Mouse (Mus musculus): ENCODE measurements around the gene Hcfc2. TPM values are rescaled to one million over a fixed set of nuclear protein-coding genes. Genes with fewer than 3 reads are reported as not detected.

Hcfc2 gene
- polyA plus RNA-seq, 1 experiment from 2014 or later, result 19.2 TPM

DNA sequence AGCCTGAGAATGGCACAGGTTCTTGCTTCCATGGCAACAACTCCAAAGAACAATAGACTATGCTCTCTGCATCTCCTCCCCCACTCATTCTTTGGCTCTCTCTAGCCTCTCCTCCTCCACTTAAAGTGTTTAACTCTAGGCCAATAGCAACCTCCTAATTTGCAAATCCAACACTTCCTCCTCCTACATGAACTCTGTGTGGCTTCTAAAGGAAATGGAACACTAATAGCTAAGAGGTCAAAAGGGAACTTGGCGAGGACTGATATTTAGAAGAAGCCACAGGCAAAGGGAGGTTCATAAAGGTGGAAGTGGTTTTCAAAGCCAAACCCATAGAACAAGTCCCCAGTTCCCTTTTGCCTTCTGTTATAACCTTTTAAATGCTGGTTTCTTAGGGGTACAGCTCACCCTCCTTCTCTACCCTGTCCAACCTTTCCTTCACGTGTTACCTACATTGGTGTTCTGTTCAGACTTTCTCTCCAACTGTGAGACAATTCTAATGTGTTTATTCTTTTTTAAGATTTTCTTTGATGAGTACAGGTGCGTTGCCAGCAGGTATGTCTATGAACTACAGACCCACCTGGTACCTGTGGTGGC, 1.4 kb downstream of the Hcfc2 start:
- DNase-seq (ENCODE audit: low spot score), result no peak

DNA sequence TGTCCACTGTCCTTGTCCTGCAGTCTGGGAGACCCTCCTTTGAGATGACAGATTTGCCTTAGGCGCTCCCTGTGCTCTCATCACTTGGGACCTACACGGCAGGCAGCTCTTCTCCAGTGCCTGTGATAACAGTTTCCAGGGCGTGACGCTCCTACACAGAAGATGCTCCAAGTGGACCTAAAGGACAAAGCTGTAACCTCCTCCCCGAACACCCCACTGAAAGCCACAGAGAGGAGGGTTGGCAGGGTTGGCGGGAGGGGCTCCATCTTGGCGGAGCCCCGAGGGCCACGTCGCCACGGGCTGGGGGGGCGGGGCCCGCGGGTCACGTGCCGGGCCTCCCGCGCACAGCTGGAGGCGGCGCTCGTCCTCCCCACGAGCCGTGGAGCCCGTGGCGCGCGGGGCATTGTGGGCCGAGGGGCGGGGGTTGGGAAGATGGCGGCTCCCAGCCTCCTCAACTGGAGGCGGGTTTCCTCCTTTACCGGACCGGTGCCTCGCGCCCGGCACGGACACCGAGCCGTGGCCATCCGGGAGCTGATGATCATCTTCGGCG, 2.8 kb downstream of the Hcfc2 start:
- WGBS, result under 1% methylated on average over 34 of the region's 42 CpGs
- peak; percentile 93 for DNase-seq (ENCODE audit: low spot score)
- H3K36me3 ChIP-seq (ENCODE audit: control insufficient read depth, insufficient read depth, low read length), result no peaks in the 10 kb centered on the region
- peak overlapping the region; percentile 86 for H3K4me2 ChIP-seq (replicated peaks; ENCODE audit: low read depth)
- H3K9ac ChIP-seq (ENCODE audit: low read length), result peak overlapping the region; percentile 89
- H3K4me1 ChIP-seq (replicated peaks; ENCODE audit: control insufficient read depth, insufficient read depth), result peaks cover 4% of the 10 kb centered on the region
- no peaks in the 10 kb centered on the region for H3K27me3 ChIP-seq (ENCODE audit: control insufficient read depth, insufficient read depth, low read length)
- no peaks in the 10 kb centered on the region for H3K9me3 ChIP-seq (ENCODE audit: control insufficient read depth, low read length)
- peak overlapping the region; percentile 76 for H3K27ac ChIP-seq (replicated peaks)
- peak overlapping the region; percentile 97 for H3K4me3 ChIP-seq (ENCODE audit: low read depth, low read length)
- ATAC-seq (ENCODE audit: low FRiP score, low TSS enrichment), result peak; percentile 96
- TF ChIP-seq CTCF (IDR thresholded peaks at IDR 0.05; ENCODE audit: low read depth) (peak; percentile 28; the same call in 1 of the 2 replicates), EP300 (optimal IDR thresholded peaks at IDR 0.05) (no peak)

More for the DNA sequence above, 1.4 kb downstream of the Hcfc2 start:
- peaks cover 4% of the 10 kb centered on the region for H3K4me1 ChIP-seq (replicated peaks; ENCODE audit: control insufficient read depth, insufficient read depth)
- H3K27ac ChIP-seq (replicated peaks), result no peak overlapping the region
- 78% methylated on average over 3 of the region's 3 CpGs for WGBS
- H3K4me3 ChIP-seq (ENCODE audit: low read depth, low read length), result no peak overlapping the region
- H3K9ac ChIP-seq (ENCODE audit: low read length), result no peak overlapping the region
- no peak for TF ChIP-seq CTCF (IDR thresholded peaks at IDR 0.05; ENCODE audit: low read depth)
- no peak for TF ChIP-seq EP300 (optimal IDR thresholded peaks at IDR 0.05)
- no peak overlapping the region for H3K4me2 ChIP-seq (replicated peaks; ENCODE audit: low read depth)
- H3K36me3 ChIP-seq (ENCODE audit: control insufficient read depth, insufficient read depth, low read length), result no peaks in the 10 kb centered on the region
- no peaks in the 10 kb centered on the region for H3K27me3 ChIP-seq (ENCODE audit: control insufficient read depth, insufficient read depth, low read length)
- peak; percentile 63 for ATAC-seq (ENCODE audit: low FRiP score, low TSS enrichment)
- H3K9me3 ChIP-seq (ENCODE audit: control insufficient read depth, low read length), result no peaks in the 10 kb centered on the region

DNA sequence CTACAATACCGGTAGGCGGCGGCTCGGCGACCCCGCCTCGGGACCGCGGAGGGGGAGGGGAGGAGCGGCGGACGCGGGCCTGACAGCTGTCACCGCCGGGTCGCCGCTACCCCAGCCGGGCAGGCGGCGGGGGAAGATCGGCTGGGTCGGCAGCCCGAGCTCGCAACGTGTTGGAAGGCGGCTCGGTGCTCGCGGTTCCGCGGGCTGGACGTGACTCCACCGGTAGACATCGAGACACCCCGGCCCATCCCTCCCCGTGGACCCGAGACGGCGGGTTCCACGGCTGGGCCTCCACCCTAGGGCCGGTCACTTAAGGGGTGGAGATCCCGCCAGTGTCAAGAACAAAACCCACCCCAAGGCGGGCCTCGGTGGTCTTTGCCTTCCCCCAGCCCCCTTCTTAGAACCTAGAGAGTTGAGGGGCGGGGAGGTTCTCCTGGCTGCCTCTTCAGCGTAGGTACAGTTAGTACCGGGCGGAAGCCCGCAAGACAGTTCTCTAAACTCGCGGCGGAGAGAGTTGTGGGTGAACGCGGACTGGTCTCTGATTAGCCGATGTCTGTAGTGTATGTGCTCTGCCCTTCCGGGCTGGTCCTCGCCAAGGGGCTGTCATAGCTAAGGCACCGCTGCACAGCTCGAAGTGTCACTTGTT, 3.5 kb downstream of the Hcfc2 start:
- peaks cover 4% of the 10 kb centered on the region for H3K4me1 ChIP-seq (replicated peaks; ENCODE audit: control insufficient read depth, insufficient read depth)
- DNase-seq (ENCODE audit: low spot score) (no peak), ATAC-seq (ENCODE audit: low FRiP score, low TSS enrichment) (peak; percentile 61)
- no peaks in the 10 kb centered on the region for H3K36me3 ChIP-seq (ENCODE audit: control insufficient read depth, insufficient read depth, low read length)
- H3K4me3 ChIP-seq (ENCODE audit: low read depth, low read length), result peak overlapping the region; percentile 97
- H3K27ac ChIP-seq (replicated peaks), result peak overlapping the region; percentile 73
- H3K27me3 ChIP-seq (ENCODE audit: control insufficient read depth, insufficient read depth, low read length), result no peaks in the 10 kb centered on the region
- no peaks in the 10 kb centered on the region for H3K9me3 ChIP-seq (ENCODE audit: control insufficient read depth, low read length)
- peak overlapping the region; percentile 89 for H3K9ac ChIP-seq (ENCODE audit: low read length)
- peak overlapping the region; percentile 86 for H3K4me2 ChIP-seq (replicated peaks; ENCODE audit: low read depth)
- WGBS, result under 1% methylated on average over 54 of the region's 59 CpGs
- TF ChIP-seq CTCF (IDR thresholded peaks at IDR 0.05; ENCODE audit: low read depth) (peak; percentile 23; the same call in 1 of the 2 replicates), EP300 (optimal IDR thresholded peaks at IDR 0.05) (no peak)

DNA sequence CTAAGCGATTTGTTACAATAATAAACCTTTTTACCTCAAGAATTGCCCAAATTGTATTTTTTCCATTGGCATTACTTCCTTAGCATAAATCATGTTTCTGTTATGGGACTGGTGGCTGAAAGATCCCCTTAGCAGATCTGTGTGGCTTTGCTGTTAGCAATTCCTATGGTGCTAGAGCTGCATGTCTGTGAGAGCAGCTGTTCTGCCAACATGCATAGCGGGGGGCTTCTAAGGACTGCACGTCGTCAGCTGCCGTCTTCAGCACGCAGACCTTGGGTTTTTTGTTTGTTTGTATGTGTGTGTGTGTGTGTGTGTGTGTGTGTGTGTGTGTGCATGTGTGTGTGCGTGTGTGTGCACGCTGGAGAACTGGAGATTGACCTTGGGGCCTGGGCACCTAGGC, 45.4 kb downstream of the Hcfc2 start:
- H3K36me3 ChIP-seq (ENCODE audit: control insufficient read depth, insufficient read depth, low read length), result peaks cover 15% of the 10 kb centered on the region
- H3K4me3 ChIP-seq (ENCODE audit: low read depth, low read length), result no peak overlapping the region
- no peaks in the 10 kb centered on the region for H3K4me1 ChIP-seq (replicated peaks; ENCODE audit: control insufficient read depth, insufficient read depth)
- ATAC-seq (ENCODE audit: low FRiP score, low TSS enrichment) (no peak), DNase-seq (ENCODE audit: low spot score) (no peak)
- no peak overlapping the region for H3K27ac ChIP-seq (replicated peaks)
- H3K9me3 ChIP-seq (ENCODE audit: control insufficient read depth, low read length), result no peaks in the 10 kb centered on the region
- H3K27me3 ChIP-seq (ENCODE audit: control insufficient read depth, insufficient read depth, low read length), result no peaks in the 10 kb centered on the region
- 83% methylated on average over 8 of the region's 8 CpGs for whole genome bisulfite sequencing
- H3K4me2 ChIP-seq (replicated peaks; ENCODE audit: low read depth), result no peak overlapping the region
- H3K9ac ChIP-seq (ENCODE audit: low read length), result no peak overlapping the region
- no peak for TF ChIP-seq CTCF (IDR thresholded peaks at IDR 0.05; ENCODE audit: low read depth)
- no peak for TF ChIP-seq EP300 (optimal IDR thresholded peaks at IDR 0.05)

DNA sequence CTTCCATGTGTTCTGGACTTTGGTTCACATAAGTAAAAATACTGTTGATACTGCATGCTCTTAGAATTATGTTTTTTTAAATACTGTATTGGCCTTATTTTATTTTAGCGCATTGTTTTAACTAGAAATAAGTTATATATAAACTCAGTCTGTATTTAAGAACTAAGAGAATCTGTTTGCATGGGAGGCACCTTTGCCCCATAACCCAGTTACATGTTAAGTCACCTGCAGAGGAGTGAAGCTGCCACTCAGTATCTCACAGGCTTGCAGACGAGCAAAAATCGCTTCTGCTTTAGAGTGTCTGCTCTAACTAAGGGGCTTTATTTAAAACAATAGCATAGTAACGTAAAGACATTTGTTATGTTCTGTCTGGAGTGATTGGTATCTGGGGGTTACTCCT, 45.9 kb downstream of the Hcfc2 start:
- Histone ChIP-seq H3K27me3 (ENCODE audit: control insufficient read depth, insufficient read depth, low read length) (no peaks in the 10 kb centered on the region), H3K27ac (replicated peaks) (no peak overlapping the region), H3K9ac (ENCODE audit: low read length) (no peak overlapping the region), H3K4me3 (ENCODE audit: low read depth, low read length) (no peak overlapping the region), H3K36me3 (ENCODE audit: control insufficient read depth, insufficient read depth, low read length) (peaks cover 15% of the 10 kb centered on the region), H3K4me2 (replicated peaks; ENCODE audit: low read depth) (no peak overlapping the region), H3K9me3 (ENCODE audit: control insufficient read depth, low read length) (no peaks in the 10 kb centered on the region), H3K4me1 (replicated peaks; ENCODE audit: control insufficient read depth, insufficient read depth) (no peaks in the 10 kb centered on the region)
- TF ChIP-seq EP300 (optimal IDR thresholded peaks at IDR 0.05), result no peak
- TF ChIP-seq CTCF (IDR thresholded peaks at IDR 0.05; ENCODE audit: low read depth), result no peak
- DNase-seq (ENCODE audit: low spot score) (no peak), ATAC-seq (ENCODE audit: low FRiP score, low TSS enrichment) (no peak)
- WGBS, result 84% methylated on average over 4 of the region's 4 CpGs

DNA sequence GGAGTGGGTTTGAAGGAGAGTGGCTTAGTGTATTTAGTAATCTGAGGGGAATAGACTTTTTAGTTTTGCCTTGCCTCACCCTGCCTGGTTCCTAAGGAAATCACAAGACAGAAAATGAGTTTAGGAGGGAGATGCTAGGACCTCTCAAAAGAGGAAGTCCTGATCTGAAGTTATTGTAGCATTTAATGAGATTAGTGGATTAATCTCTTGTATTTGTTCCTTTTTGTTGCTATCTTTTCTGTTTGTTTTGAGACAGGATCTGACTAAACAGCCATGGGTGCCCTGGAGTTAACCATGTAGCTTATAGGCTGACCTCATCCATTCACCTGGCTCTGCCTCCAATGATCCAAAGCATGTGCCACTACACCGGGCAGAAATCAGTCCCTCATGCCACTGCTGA, 46.6 kb downstream of the Hcfc2 start:
- no peaks in the 10 kb centered on the region for H3K4me1 ChIP-seq (replicated peaks; ENCODE audit: control insufficient read depth, insufficient read depth)
- ATAC-seq (ENCODE audit: low FRiP score, low TSS enrichment) (no peak), DNase-seq (ENCODE audit: low spot score) (no peak)
- no peak overlapping the region for H3K27ac ChIP-seq (replicated peaks)
- WGBS, result 72% methylated on average over 1 of the region's 1 CpGs
- H3K36me3 ChIP-seq (ENCODE audit: control insufficient read depth, insufficient read depth, low read length), result peaks cover 22% of the 10 kb centered on the region
- H3K4me3 ChIP-seq (ENCODE audit: low read depth, low read length), result no peak overlapping the region
- H3K9ac ChIP-seq (ENCODE audit: low read length), result no peak overlapping the region
- H3K4me2 ChIP-seq (replicated peaks; ENCODE audit: low read depth), result no peak overlapping the region
- no peaks in the 10 kb centered on the region for H3K9me3 ChIP-seq (ENCODE audit: control insufficient read depth, low read length)
- H3K27me3 ChIP-seq (ENCODE audit: control insufficient read depth, insufficient read depth, low read length), result no peaks in the 10 kb centered on the region
- TF ChIP-seq EP300 (optimal IDR thresholded peaks at IDR 0.05) (no peak), CTCF (IDR thresholded peaks at IDR 0.05; ENCODE audit: low read depth) (no peak)
